Mouse (Mus musculus) megakaryocyte-erythroid progenitor cell, adult 5-6 weeks (primary cell): ENCODE data around the gene Ttc5. TPM values are rescaled to one million over a fixed set of nuclear protein-coding genes. Genes with fewer than 3 reads are reported as not detected.
"Not testable (repeated sequence)": the region's sequence is repeated elsewhere in the genome, so short reads cannot be mapped to it uniquely, and the experiment has no call there.

ENCODE experiments used
- ATAC-seq: replicated peaks from 2 replicates; pipeline ENCODE4 v1.8.0; 2016; ENCODE audit warnings: mild to moderate bottlenecking, inconsistent platforms; ENCODE audit not compliant: severe bottlenecking, poor library complexity, low FRiP score, low TSS enrichment
- total RNA-seq, 2 experiments: library from RNA; stranded (forward) in 1 of 2; stranded (reverse) in 1 of 2; fragments of 200-1000, 215-1000 nt in 1 of 2; fragments of >200 nt in 1 of 2; fragmentation: Nextera tagmentation in 1 of 2; gene quantifications; 2 replicates each; pipeline ENCODE4 v1.2.3; 2014 to 2017

Ttc5 gene
- total RNA-seq, 2 experiments from 2014 or later, result 25.4 to 29.8 TPM

DNA sequence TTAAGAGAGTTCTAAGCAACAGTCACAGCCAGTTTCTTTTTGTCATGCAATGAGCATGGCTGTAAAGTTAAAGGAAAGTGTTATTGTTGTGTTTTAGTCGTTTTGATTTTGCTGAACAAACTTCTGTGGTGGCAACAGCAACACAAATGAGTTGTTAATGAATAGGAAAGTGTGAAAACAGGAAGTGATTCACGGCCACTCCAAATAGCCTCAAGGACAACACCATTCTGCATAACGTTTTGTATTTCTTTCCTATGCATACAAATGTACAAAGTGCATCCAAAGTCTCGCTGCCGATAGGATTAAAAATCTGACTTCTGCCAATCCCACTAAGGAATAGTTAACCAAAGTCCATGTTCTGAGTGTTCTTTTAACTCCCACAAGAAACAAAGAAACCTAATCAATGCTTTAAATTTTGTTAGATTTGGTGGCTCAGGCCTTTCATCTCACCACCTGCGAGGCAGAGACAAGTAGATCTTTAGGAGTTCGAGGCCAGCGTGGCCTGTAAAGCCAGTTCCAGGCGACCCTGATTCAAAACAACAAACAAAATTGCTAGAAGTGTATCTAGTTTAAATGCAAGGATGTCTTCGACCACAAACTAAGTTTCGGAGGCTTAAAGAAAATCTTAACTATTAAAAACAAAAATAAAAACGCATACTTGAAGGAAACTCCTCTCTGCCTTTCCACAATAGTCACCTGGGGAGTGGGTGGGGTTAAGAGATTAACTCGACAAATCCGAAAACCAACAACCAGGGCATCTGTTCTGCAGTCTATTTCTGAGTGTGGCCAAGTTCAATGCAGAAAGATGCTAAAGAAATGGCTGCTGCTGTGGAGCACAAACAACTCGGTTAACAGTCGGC is 698 bp downstream of the Ttc5 start:
- no peak for ATAC-seq

- no peak for ATAC-seq
Observed at GRCm38 (mm10) chr14:50782166-50782565, 3.2 kb downstream of the Ttc5 start.

- no peak for ATAC-seq
Observed at GRCm38 (mm10) chr14:50771342-50771741, 14.0 kb downstream of the Ttc5 start.

GRCm38 (mm10) chr14:50765736-50766135 is 19.6 kb downstream of the Ttc5 start:
- no peak for ATAC-seq

DNA sequence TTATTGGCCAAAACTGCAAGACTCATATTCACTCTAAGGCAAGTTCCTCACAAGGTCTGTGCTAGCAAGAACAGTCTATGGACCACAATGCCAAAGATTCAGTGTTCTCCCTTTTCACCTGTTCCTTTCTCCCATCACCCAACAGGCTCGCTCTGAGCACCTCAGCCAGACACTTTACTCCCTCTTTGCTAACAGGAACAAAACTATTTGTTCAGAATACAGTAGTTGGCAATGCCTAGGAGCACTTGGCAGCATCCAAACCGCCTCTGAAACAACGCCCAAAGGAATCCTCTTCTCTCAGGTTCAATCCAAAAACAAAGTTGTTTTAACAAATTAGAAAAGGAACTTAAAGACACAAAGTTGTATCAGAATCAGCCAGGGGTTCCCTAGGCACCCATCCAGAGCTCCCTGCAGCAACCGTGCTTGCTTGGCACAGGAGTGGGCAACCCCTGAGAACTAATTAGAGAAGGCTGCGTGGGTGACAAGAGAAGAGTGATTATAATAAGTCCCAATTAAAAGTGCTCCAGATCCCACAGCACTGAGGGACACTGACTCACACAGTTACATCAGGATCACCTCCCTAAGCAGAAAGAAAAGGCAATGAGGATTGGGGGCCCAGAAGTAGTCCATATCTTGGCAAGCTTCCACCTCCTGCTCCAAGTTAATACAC is 26.8 kb downstream of the Ttc5 start:
- no peak for ATAC-seq

GRCm38 (mm10) chr14:50744994-50745393 is 40.3 kb downstream of the Ttc5 start, which contains the start of gene Olfr749:
Gene Olfr749 (minus strand): TSS chr14:50745094.
- no peak for ATAC-seq

- no peak for ATAC-seq
Observed at GRCm38 (mm10) chr14:50741584-50741983, 43.7 kb downstream of the Ttc5 start.

GRCm38 (mm10) chr14:50740334-50740733 is 45.0 kb downstream of the Ttc5 start:
- ATAC-seq, result no peak

DNA sequence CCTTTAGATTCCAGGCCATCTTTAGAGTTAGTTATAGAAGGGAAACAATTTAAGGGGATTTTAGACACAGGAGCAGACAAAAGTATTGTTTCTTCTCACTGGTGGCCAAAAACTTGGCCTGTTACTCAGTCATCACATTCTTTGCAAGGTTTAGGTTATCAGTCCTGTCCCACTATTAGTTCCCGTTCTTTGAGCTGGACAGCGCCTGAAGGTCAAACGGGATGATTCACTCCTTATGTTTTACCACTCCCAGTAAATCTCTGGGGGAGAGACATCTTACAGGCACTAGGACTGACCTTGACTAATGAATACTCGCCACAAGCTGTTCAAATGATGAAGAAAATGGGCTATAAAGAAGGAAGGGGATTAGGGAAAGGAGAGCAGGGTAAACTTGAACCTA is 62.9 kb downstream of the Ttc5 start:
- ATAC-seq, result not testable (repeated sequence)

DNA sequence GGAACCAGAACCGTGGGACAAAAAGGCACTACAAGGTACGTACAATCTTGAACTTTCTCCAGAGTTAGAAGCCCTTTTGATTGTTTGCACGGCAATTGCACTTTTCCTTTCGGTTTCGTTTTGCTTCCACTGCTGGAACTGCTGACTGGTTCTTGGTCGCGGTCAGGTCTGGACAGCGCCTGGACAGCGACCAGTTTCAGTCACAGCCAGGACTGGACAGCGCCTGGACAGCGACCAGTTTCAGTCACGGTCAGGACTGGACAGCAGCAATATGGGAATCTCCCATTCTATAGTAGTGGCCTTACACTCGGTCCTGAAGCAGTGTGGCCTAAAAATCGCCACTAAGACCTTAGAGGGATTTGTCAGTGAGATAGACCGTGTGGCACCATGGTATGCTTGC is 65.4 kb downstream of the Ttc5 start:
- ATAC-seq, result not testable (repeated sequence)

Other genes with a start within 250 kb of the Ttc5 start
- not detected in 2 replicates for gene Olfr744, start 170.6 kb downstream of the Ttc5 start, total RNA-seq (2014; fragmentation: Nextera tagmentation)
- gene Olfr744, start 170.6 kb downstream of the Ttc5 start, total RNA-seq (2017), result not detected in 2 replicates
- not detected in 2 replicates for gene Olfr745, start 146.1 kb downstream of the Ttc5 start, total RNA-seq (2014; fragmentation: Nextera tagmentation)
- gene Olfr745, start 146.1 kb downstream of the Ttc5 start, total RNA-seq (2017), result not detected in 2 replicates
- not detected in 2 replicates for gene Olfr746, start 138.4 kb downstream of the Ttc5 start, total RNA-seq (2014; fragmentation: Nextera tagmentation)
- gene Olfr746, start 138.4 kb downstream of the Ttc5 start, total RNA-seq (2017), result not detected in 2 replicates
- gene Olfr747, start 92.3 kb downstream of the Ttc5 start, total RNA-seq (2014; fragmentation: Nextera tagmentation), result not detected in 2 replicates
- not detected in 2 replicates for gene Olfr747, start 92.3 kb downstream of the Ttc5 start, total RNA-seq (2017)
- not detected in 2 replicates for gene Olfr748, start 78.1 kb downstream of the Ttc5 start, total RNA-seq (2014; fragmentation: Nextera tagmentation)
- gene Olfr748, start 78.1 kb downstream of the Ttc5 start, total RNA-seq (2017), result not detected in 2 replicates
- gene Olfr749, start 40.4 kb downstream of the Ttc5 start, total RNA-seq (2014; fragmentation: Nextera tagmentation), result not detected in 2 replicates
- not detected in 2 replicates for gene Olfr749, start 40.4 kb downstream of the Ttc5 start, total RNA-seq (2017)
- gene Ccnb1ip1, start 22.2 kb upstream of the Ttc5 start, total RNA-seq (2014; fragmentation: Nextera tagmentation), result not detected in 2 replicates
- gene Ccnb1ip1, start 22.2 kb upstream of the Ttc5 start, total RNA-seq (2017), result not detected in 2 replicates
- 66.6 and 128 TPM in 2 replicates for gene Parp2, start 22.3 kb upstream of the Ttc5 start, total RNA-seq (2014; fragmentation: Nextera tagmentation)
- gene Parp2, start 22.3 kb upstream of the Ttc5 start, total RNA-seq (2017), result 89.0 and 128 TPM in 2 replicates
- 11.1 and 25.3 TPM in 2 replicates for gene Tep1, start 85.0 kb upstream of the Ttc5 start, total RNA-seq (2014; fragmentation: Nextera tagmentation)
- gene Tep1, start 85.0 kb upstream of the Ttc5 start, total RNA-seq (2017), result 2.7 and 9.1 TPM in 2 replicates
- gene Klhl33, start 112.0 kb upstream of the Ttc5 start, total RNA-seq (2014; fragmentation: Nextera tagmentation), result not detected in 2 replicates
- not detected in 2 replicates for gene Klhl33, start 112.0 kb upstream of the Ttc5 start, total RNA-seq (2017)
- 76.3 and 83.3 TPM in 2 replicates for gene Osgep, start 139.4 kb upstream of the Ttc5 start, total RNA-seq (2014; fragmentation: Nextera tagmentation)
- gene Osgep, start 139.4 kb upstream of the Ttc5 start, total RNA-seq (2017), result 80.5 and 105 TPM in 2 replicates
- 152 and 166 TPM in 2 replicates for gene Apex1, start 139.4 kb upstream of the Ttc5 start, total RNA-seq (2014; fragmentation: Nextera tagmentation)
- gene Apex1, start 139.4 kb upstream of the Ttc5 start, total RNA-seq (2017), result 202 and 220 TPM in 2 replicates
- gene Pip4p1, start 145.3 kb upstream of the Ttc5 start, total RNA-seq (2014; fragmentation: Nextera tagmentation), result 12.6 and 21.0 TPM in 2 replicates
- 10.9 and 12.6 TPM in 2 replicates for gene Pip4p1, start 145.3 kb upstream of the Ttc5 start, total RNA-seq (2017)
- 297 and 354 TPM in 2 replicates for gene Pnp, start 145.6 kb upstream of the Ttc5 start, total RNA-seq (2014; fragmentation: Nextera tagmentation)
- 162 and 277 TPM in 2 replicates for gene Pnp, start 145.6 kb upstream of the Ttc5 start, total RNA-seq (2017)
- gene Gm49342, start 159.0 kb upstream of the Ttc5 start, total RNA-seq (2014; fragmentation: Nextera tagmentation), result not detected in 2 replicates
- gene Gm49342, start 159.0 kb upstream of the Ttc5 start, total RNA-seq (2017), result 194 and 233 TPM in 2 replicates
- gene Pnp2, start 170.5 kb upstream of the Ttc5 start, total RNA-seq (2014; fragmentation: Nextera tagmentation), result 28.8 and 44.9 TPM in 2 replicates
- 9.8 and 12.2 TPM in 2 replicates for gene Pnp2, start 170.5 kb upstream of the Ttc5 start, total RNA-seq (2017)
- not detected in 2 replicates for gene Rnase10, start 222.2 kb upstream of the Ttc5 start, total RNA-seq (2014; fragmentation: Nextera tagmentation)
- gene Rnase10, start 222.2 kb upstream of the Ttc5 start, total RNA-seq (2017), result not detected in 2 replicates